Mouse (Mus musculus) small intestine, adult 2 months (tissue): ENCODE measurements at regions not wholly inside any gene's neighbourhood (a gene's known extent, or its start where the extent isn't known, plus 50 kb on each side); places are given as distances from the start of the nearest gene placed in this dataset.

Experiments
- CTCF ChIP-seq: fragments of 200-500 bp; IDR thresholded peaks from 2 replicates; pipeline ENCODE4 v1.5.1; 2012; ENCODE audit warnings: low read depth, mild to moderate bottlenecking, control low read depth, inconsistent platforms, low read length, moderate library complexity, mixed read lengths; ENCODE audit not compliant: insufficient replicate concordance, insufficient read length; ENCODE audit errors: extremely low read depth
- POLR2A ChIP-seq: fragments of 200-500 bp; IDR thresholded peaks from 2 replicates; pipeline ENCODE4 v1.6.1; 2012; ENCODE audit warnings: low read depth, mild to moderate bottlenecking, control low read depth, inconsistent platforms, low read length, moderate library complexity

DNA sequence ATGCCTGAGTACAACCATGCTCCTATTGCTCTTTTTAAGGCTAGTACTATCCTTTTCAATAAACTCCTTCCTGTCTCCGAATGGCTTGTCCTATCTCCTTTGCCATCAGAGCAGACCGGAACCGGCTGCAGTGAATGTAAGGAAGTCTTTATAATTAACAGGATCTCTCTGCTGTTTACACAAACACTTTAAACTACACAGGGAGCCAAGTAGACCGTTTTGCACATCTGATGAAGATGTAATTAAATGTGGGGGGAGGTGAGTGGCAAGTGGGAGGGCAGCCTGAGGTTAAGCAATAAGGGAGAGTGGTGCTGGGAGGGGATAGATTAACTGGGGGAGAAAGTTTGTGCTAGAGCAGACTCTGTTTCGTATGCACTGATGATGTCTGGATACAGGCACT lies 561.9 kb downstream of the Dhx35 start:
- no peak for TF ChIP-seq POLR2A
- no peak for TF ChIP-seq CTCF
